Mouse (Mus musculus): Measurements from ENCODE around the gene Fignl2. TPM values are rescaled to one million over a fixed set of nuclear protein-coding genes. Genes with fewer than 3 reads are reported as not detected.

Fignl2 gene
- polyA plus RNA-seq, 1 experiment from 2014 or later, result 0.26 TPM

- Histone ChIP-seq H3K9me3 (ENCODE audit: control insufficient read depth, low read length) (no peaks in the 10 kb centered on the region), H3K4me2 (ENCODE audit: low read length) (no peak overlapping the region), H3K27me3 (ENCODE audit: control insufficient read depth, insufficient read depth, low read length) (peaks cover 92% of the 10 kb centered on the region), H3K27ac (replicated peaks in 1 of 2; ENCODE audit: control insufficient read depth in 1 of 2, insufficient read depth in 1 of 2, low read depth in 2 of 2, low read length in 2 of 2) (no peak overlapping the region), H3K9ac (ENCODE audit: low read length) (no peak overlapping the region), H3K36me3 (ENCODE audit: control insufficient read depth, insufficient read depth, low read length) (no peaks in the 10 kb centered on the region), H3K4me1 (ENCODE audit: control insufficient read depth in 2 of 2, insufficient read depth in 2 of 2, low read length in 2 of 2) (peaks cover 5 to 14% of the 10 kb centered on the region in 2 experiments), H3K4me3 (ENCODE audit: control insufficient read depth in 1 of 2, insufficient read depth in 1 of 2, low read depth in 1 of 2, low read length in 2 of 2) (no peak overlapping the region)
- no peak for ATAC-seq (ENCODE audit: insufficient number of reproducible peaks, insufficient read depth, low FRiP score, low read depth)
- WGBS, result 22% methylated on average over 6 of the region's 6 CpGs
These were observed 35.8 kb downstream of the Fignl2 start for GRCm38 (mm10) chr15:101042613-101043012.

- peaks cover 86% of the 10 kb centered on the region for H3K27me3 ChIP-seq (ENCODE audit: control insufficient read depth, insufficient read depth, low read length)
- ATAC-seq (ENCODE audit: insufficient number of reproducible peaks, insufficient read depth, low FRiP score, low read depth), result no peak
- H3K9ac ChIP-seq (ENCODE audit: low read length), result no peak overlapping the region
- 39% methylated on average over 6 of the region's 6 CpGs for WGBS
- H3K4me2 ChIP-seq (ENCODE audit: low read length), result no peak overlapping the region
- H3K9me3 ChIP-seq (ENCODE audit: control insufficient read depth, low read length), result no peaks in the 10 kb centered on the region
- no peaks in the 10 kb centered on the region for H3K36me3 ChIP-seq (ENCODE audit: control insufficient read depth, insufficient read depth, low read length)
- H3K27ac ChIP-seq (replicated peaks in 1 of 2; ENCODE audit: control insufficient read depth in 1 of 2, insufficient read depth in 1 of 2, low read depth in 2 of 2, low read length in 2 of 2), result no peak overlapping the region
- no peak overlapping the region for H3K4me3 ChIP-seq (ENCODE audit: control insufficient read depth in 1 of 2, insufficient read depth in 1 of 2, low read depth in 1 of 2, low read length in 2 of 2)
- H3K4me1 ChIP-seq (ENCODE audit: control insufficient read depth in 2 of 2, insufficient read depth in 2 of 2, low read length in 2 of 2), result peaks cover 3 to 11% of the 10 kb centered on the region in 2 experiments
These were observed 36.4 kb downstream of the Fignl2 start for GRCm38 (mm10) chr15:101041966-101042365.

- H3K27ac ChIP-seq (replicated peaks in 1 of 2; ENCODE audit: control insufficient read depth in 1 of 2, insufficient read depth in 1 of 2, low read depth in 2 of 2, low read length in 2 of 2), result no peak overlapping the region
- H3K4me1 ChIP-seq (ENCODE audit: control insufficient read depth in 2 of 2, insufficient read depth in 2 of 2, low read length in 2 of 2), result no peaks in the 10 kb centered on the region; a peak in 1 of 4 replicates
- no peaks in the 10 kb centered on the region for H3K36me3 ChIP-seq (ENCODE audit: control insufficient read depth, insufficient read depth, low read length)
- no peak overlapping the region for H3K9ac ChIP-seq (ENCODE audit: low read length)
- WGBS, result 35% methylated on average over 17 of the region's 17 CpGs
- no peaks in the 10 kb centered on the region for H3K9me3 ChIP-seq (ENCODE audit: control insufficient read depth, low read length)
- no peak overlapping the region for H3K4me3 ChIP-seq (ENCODE audit: control insufficient read depth in 1 of 2, insufficient read depth in 1 of 2, low read depth in 1 of 2, low read length in 2 of 2)
- no peak overlapping the region for H3K4me2 ChIP-seq (ENCODE audit: low read length)
- ATAC-seq (ENCODE audit: insufficient number of reproducible peaks, insufficient read depth, low FRiP score, low read depth), result no peak
- H3K27me3 ChIP-seq (ENCODE audit: control insufficient read depth, insufficient read depth, low read length), result peaks cover 62% of the 10 kb centered on the region
These were observed 38.7 kb downstream of the Fignl2 start for GRCm38 (mm10) chr15:101039651-101040050.

- Histone ChIP-seq H3K4me2 (ENCODE audit: low read length) (no peak overlapping the region), H3K9ac (ENCODE audit: low read length) (no peak overlapping the region), H3K9me3 (ENCODE audit: control insufficient read depth, low read length) (no peaks in the 10 kb centered on the region), H3K27ac (replicated peaks in 1 of 2; ENCODE audit: control insufficient read depth in 1 of 2, insufficient read depth in 1 of 2, low read depth in 2 of 2, low read length in 2 of 2) (no peak overlapping the region), H3K4me1 (ENCODE audit: control insufficient read depth in 2 of 2, insufficient read depth in 2 of 2, low read length in 2 of 2) (no peaks in the 10 kb centered on the region), H3K27me3 (ENCODE audit: control insufficient read depth, insufficient read depth, low read length) (peaks cover 27% of the 10 kb centered on the region), H3K36me3 (ENCODE audit: control insufficient read depth, insufficient read depth, low read length) (no peaks in the 10 kb centered on the region), H3K4me3 (ENCODE audit: control insufficient read depth in 1 of 2, insufficient read depth in 1 of 2, low read depth in 1 of 2, low read length in 2 of 2) (no peak overlapping the region)
- no peak for ATAC-seq (ENCODE audit: insufficient number of reproducible peaks, insufficient read depth, low FRiP score, low read depth)
- WGBS, result 62% methylated on average over 2 of the region's 2 CpGs
These were observed 49.4 kb downstream of the Fignl2 start for GRCm38 (mm10) chr15:101028960-101029359.

GRCm38 (mm10) chr15:101011352-101011751, 67.0 kb downstream of the Fignl2 start:
- no peak overlapping the region for H3K4me2 ChIP-seq (ENCODE audit: low read length)
- 82% methylated on average over 6 of the region's 6 CpGs for WGBS

GRCm38 (mm10) chr15:101008386-101009010, 69.9 kb downstream of the Fignl2 start:
- H3K4me3 ChIP-seq (ENCODE audit: control insufficient read depth in 1 of 2, insufficient read depth in 1 of 2, low read depth in 1 of 2, low read length in 2 of 2), result no peak overlapping the region
- no peaks in the 10 kb centered on the region for H3K36me3 ChIP-seq (ENCODE audit: control insufficient read depth, insufficient read depth, low read length)
- H3K27me3 ChIP-seq (ENCODE audit: control insufficient read depth, insufficient read depth, low read length), result peaks cover 5% of the 10 kb centered on the region; the same call in 1 of the 2 replicates
- no peak overlapping the region for H3K4me2 ChIP-seq (ENCODE audit: low read length)
- H3K9me3 ChIP-seq (ENCODE audit: control insufficient read depth, low read length), result no peaks in the 10 kb centered on the region
- no peak overlapping the region for H3K9ac ChIP-seq (ENCODE audit: low read length)
- no peak overlapping the region for H3K27ac ChIP-seq (replicated peaks in 1 of 2; ENCODE audit: control insufficient read depth in 1 of 2, insufficient read depth in 1 of 2, low read depth in 2 of 2, low read length in 2 of 2)
- peaks cover 3 to 5% of the 10 kb centered on the region in 2 experiments; a peak in 3 of 4 replicates for H3K4me1 ChIP-seq (ENCODE audit: control insufficient read depth in 2 of 2, insufficient read depth in 2 of 2, low read length in 2 of 2)
- 75% methylated on average over 14 of the region's 14 CpGs for WGBS
- ATAC-seq (ENCODE audit: insufficient number of reproducible peaks, insufficient read depth, low FRiP score, low read depth), result no peak

More at GRCm38 (mm10) chr15:101011352-101011751, 67.0 kb downstream of the Fignl2 start:
- Histone ChIP-seq H3K4me1 (ENCODE audit: control insufficient read depth in 2 of 2, insufficient read depth in 2 of 2, low read length in 2 of 2) (peaks cover 0 to 3% of the 10 kb centered on the region in 2 experiments; a peak in 1 of 4 replicates), H3K9ac (ENCODE audit: low read length) (no peak overlapping the region), H3K36me3 (ENCODE audit: control insufficient read depth, insufficient read depth, low read length) (no peaks in the 10 kb centered on the region), H3K27me3 (ENCODE audit: control insufficient read depth, insufficient read depth, low read length) (peaks cover 5% of the 10 kb centered on the region; the same call in 1 of the 2 replicates), H3K9me3 (ENCODE audit: control insufficient read depth, low read length) (no peaks in the 10 kb centered on the region), H3K27ac (replicated peaks in 1 of 2; ENCODE audit: control insufficient read depth in 1 of 2, insufficient read depth in 1 of 2, low read depth in 2 of 2, low read length in 2 of 2) (no peak overlapping the region), H3K4me3 (ENCODE audit: control insufficient read depth in 1 of 2, insufficient read depth in 1 of 2, low read depth in 1 of 2, low read length in 2 of 2) (no peak overlapping the region)
- ATAC-seq (ENCODE audit: insufficient number of reproducible peaks, insufficient read depth, low FRiP score, low read depth), result no peak

- peak overlapping the region in 1 of 2 experiments; percentile 43; a peak in 1 of 4 replicates for H3K4me3 ChIP-seq (ENCODE audit: control insufficient read depth in 1 of 2, insufficient read depth in 1 of 2, low read depth in 1 of 2, low read length in 2 of 2)
- ATAC-seq (ENCODE audit: insufficient number of reproducible peaks, insufficient read depth, low FRiP score, low read depth), result no peak
- H3K9ac ChIP-seq (ENCODE audit: low read length), result no peak overlapping the region
- peaks cover 5% of the 10 kb centered on the region; the same call in 1 of the 2 replicates for H3K27me3 ChIP-seq (ENCODE audit: control insufficient read depth, insufficient read depth, low read length)
- H3K4me1 ChIP-seq (ENCODE audit: control insufficient read depth in 2 of 2, insufficient read depth in 2 of 2, low read length in 2 of 2), result peaks cover 3 to 5% of the 10 kb centered on the region in 2 experiments; a peak in 3 of 4 replicates
- 75% methylated on average over 7 of the region's 7 CpGs for WGBS
- H3K4me2 ChIP-seq (ENCODE audit: low read length), result peak overlapping the region; percentile 72
- H3K36me3 ChIP-seq (ENCODE audit: control insufficient read depth, insufficient read depth, low read length), result no peaks in the 10 kb centered on the region
- no peaks in the 10 kb centered on the region for H3K9me3 ChIP-seq (ENCODE audit: control insufficient read depth, low read length)
- no peak overlapping the region for H3K27ac ChIP-seq (replicated peaks in 1 of 2; ENCODE audit: control insufficient read depth in 1 of 2, insufficient read depth in 1 of 2, low read depth in 2 of 2, low read length in 2 of 2)
These were observed 71.1 kb downstream of the Fignl2 start for GRCm38 (mm10) chr15:101007236-101007635.

All from heart, embryonic 14.5 days (tissue).